Mouse (Mus musculus): ENCODE results near the gene Vmn1r70.

Vmn1r70 gene

GRCm38 (mm10) chr7:10631232-10631631, at the start of gene Vmn1r70:
Gene Vmn1r70 (plus strand): TSS chr7:10631532.
- DNase-seq (ENCODE audit: low spot score in 2 of 2), result no peak

GRCm38 (mm10) chr7:10613559-10613958, 17.8 kb upstream of the Vmn1r70 start, which contains the start of gene Vmn1r69:
Gene Vmn1r69 (minus strand): TSS chr7:10613659.
- DNase-seq (ENCODE audit: low spot score in 2 of 2), result no peak

All from natural killer cell, adult 2 months (primary cell).